Mouse (Mus musculus) 3134 (cell line): ENCODE data around the gene Mpped2.

Experiments
- DNase-seq: peaks from one replicate; pipeline ENCODE4 v3.0.0-alpha.2; 2011; ENCODE audit warnings: low spot score; ENCODE audit not compliant: insufficient read length; ENCODE audit errors: extremely low read depth

Mpped2 gene

GRCm38 (mm10) chr2:106695734-106696022 is 2.6 kb downstream of the Mpped2 start:
- DNase-seq: no peak

- DNase-seq: no peak
Measured at GRCm38 (mm10) chr2:106696372-106696771, 3.3 kb downstream of the Mpped2 start.

GRCm38 (mm10) chr2:106705664-106706063 is 12.6 kb downstream of the Mpped2 start:
- DNase-seq: no peak

GRCm38 (mm10) chr2:106707136-106707535 is 14.1 kb downstream of the Mpped2 start:
- no peak for DNase-seq

DNA sequence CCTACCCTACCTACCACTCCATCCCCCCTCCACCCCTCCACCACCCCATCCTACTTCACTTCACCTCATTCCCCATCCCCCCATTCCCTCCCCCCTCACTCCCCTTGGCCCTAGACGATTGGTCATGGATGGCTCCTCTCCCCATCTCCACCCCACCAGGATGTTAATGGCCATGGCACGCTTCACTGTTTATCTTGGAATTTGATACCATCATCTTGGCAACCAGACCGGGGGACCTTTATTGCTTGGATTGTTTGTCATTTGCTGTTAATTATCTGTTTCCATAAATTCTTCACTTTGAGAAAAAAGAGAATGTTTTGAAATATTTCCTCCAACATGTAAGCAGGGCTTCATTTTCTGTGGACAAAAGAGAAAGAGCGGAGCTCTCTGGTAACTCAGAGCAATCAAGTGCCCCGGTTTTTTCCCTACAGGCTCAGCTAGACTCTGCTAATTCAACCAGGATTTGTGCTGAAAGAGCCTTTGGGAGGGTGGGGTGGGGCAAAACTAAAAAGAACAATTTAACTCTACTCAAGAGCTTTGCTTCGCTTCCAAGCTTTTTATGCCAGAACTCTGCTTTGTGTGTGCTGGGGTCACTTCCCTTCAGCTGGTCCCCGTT is 17.9 kb downstream of the Mpped2 start:
- no peak for DNase-seq

GRCm38 (mm10) chr2:106711506-106711905 is 18.4 kb downstream of the Mpped2 start:
- DNase-seq: no peak

DNA sequence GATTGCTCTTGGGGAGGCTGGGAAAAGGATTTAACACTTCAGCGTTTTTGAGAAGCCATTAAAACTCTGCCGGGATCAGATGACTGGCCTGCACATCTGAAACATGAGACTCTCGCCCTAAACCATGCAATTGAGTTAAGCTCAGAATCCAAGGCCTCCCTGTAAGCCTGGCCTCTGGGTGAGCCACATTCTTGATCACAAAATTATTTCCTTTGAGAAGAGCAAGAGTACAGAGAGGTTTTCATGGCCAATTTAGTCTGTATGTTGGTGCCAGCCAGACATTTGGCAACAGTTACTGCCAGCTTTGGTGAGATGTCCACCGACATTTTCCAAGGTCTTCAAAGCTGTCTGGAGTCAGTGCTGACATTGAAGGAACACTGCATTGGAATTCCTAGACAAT is 20.1 kb downstream of the Mpped2 start:
- DNase-seq: no peak

DNA sequence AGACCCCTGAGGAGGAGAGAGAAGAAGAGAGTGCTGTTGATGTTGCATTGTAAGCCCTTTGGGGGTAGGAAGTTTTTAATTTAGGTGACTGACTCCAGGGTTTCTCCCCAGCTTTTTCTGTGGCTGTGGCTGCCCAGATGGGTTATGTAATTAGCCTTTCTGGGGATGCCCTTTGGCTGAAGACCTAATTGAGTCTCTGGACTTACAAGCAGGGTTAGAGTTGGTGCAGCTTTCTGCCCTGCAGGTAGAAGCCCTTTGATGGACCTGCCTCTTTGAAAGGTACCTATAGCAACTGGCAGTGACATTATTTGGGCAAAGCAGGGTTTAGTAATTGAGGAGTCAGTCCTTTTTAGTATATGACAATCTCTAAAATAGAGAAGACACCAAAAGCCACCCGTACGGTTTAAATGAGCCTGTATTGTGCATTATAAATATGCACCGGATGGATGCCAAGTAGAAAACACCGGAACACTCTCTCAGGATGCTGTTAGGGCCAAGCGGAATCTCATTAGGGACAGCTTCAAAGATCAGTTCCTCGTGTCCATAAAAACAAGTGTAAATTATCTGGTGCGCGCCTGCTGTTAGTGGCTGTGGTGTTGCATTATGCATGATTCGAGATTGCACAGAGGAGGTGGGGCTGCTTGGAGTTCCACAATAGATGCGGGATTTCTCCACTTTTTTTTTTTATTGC is 22.8 kb downstream of the Mpped2 start:
- DNase-seq: no peak

DNA sequence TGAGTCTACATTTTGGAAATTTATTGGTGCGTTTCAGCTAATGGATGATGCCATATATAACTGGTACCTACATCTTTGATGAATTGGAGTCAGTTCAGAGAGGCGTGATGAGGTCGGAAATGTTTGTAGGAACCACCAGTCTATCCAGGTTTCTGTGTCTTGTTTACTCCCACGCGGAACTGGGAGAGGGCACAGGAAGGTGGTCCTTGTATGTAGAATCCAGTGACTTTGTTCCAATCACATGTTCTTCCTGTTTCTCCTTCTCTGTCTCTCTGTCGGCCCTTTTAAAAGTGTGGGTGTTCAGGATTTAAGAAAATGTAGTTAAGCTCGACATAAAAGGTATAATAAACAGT is 23.3 kb downstream of the Mpped2 start:
- no peak for DNase-seq

GRCm38 (mm10) chr2:106718888-106719287 is 25.8 kb downstream of the Mpped2 start:
- no peak for DNase-seq

- DNase-seq: no peak
Measured at GRCm38 (mm10) chr2:106719434-106719833, 26.4 kb downstream of the Mpped2 start.

DNA sequence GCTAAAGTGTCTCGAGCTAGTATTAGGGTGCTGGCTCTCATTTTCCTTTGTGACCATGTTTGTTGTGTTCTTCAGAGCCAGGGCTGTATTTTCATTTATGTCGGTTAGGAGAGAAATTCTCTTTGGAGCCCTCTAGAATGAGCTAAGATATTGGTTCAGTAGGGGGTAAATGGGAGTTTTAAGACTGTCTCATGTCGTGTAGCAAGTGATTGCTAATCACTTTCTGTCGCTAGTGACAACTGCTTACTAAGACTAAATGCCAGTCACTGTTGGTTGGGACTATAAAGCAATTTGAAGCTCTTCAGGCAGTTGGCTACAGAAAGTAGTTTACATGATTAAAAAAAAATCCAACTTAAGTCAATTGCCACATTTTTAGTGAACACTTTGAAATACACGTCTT is 27.6 kb downstream of the Mpped2 start:
- DNase-seq: no peak

DNA sequence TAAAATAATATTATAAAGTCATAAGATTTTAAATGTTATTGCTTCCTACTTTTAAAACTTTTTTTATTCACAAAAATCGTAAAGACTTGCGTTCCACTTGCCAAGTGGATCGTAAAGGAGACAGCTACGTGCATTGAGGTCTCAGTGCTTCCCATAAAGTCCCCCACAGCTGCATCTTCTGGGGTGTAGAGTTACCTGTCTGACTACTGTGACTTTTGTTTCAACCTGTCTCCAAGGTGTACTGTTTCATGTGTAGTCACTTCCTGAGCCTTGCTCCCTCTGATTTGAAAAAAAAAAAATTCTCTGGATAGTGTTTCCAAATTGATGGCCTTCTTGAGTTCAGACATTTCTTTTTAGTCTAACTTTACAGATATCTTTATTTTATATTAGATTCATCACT is 29.0 kb downstream of the Mpped2 start:
- no peak for DNase-seq

DNA sequence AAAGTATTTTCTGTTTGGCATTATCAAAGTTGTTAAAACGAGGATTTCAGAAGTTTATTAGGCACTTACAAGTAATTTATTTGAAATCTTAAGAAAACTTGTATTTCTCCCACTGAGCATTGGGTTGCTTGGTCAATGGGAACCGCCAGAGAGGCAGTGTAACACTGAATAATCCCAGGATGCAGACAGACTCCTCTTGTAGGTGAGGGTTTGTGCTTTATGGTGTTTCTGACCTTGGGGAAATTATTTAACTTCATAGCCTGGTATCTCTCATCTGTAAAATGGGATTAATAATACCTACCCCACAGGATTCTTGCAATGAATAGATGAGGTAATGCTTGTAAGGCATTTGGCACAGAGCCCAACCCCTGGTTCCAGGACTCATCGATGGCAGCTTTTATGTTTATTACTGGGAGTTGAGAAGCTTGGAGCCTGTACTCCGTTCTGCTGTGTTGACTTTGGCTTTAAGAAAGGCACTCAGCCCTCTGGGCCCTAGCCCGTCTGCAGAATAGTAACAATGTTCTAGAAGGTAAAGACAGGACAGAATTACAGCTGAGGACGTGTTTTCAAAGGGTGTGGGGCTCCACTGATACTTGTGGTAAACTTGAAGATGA is 37.0 kb downstream of the Mpped2 start:
- no peak for DNase-seq

DNA sequence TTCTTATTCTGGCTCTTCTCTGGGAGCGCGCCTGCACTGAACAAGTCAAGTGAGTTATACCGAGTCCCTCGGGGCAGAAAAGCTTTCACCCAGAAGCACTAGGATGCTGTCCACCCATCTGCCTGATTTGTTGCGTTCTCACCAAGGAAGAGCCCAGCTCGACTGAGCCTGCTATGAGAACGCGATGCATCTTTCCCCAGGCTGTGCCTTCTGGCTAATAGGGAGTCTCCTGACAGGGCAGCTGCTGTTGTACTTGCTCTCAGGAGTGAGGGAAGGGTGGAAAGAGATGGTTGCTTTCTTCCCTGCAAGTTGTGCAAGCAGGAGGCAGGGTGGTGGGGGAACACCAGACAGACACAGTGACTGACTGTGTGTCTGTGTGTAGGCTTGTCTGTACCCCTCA is 37.5 kb downstream of the Mpped2 start:
- DNase-seq: no peak

DNA sequence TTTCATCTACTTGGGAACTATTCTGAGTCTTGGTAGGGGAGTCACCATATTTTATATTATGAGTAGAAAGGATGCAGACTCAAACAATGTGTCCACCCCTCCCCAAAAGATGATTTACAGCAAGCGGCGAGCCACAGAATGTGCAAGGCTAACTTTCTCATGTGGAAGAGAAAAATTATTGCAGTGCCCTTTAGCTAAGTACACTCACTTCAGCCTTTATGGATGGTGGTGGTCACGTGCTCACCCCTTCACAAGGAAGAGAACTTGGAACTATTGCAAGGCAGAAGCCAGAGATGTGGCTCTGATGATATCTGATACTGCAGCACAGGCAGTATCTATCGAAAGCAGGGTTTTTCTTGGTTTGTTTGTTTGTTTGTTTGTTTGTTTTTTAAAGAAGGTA is 38.4 kb downstream of the Mpped2 start:
- DNase-seq: no peak

DNA sequence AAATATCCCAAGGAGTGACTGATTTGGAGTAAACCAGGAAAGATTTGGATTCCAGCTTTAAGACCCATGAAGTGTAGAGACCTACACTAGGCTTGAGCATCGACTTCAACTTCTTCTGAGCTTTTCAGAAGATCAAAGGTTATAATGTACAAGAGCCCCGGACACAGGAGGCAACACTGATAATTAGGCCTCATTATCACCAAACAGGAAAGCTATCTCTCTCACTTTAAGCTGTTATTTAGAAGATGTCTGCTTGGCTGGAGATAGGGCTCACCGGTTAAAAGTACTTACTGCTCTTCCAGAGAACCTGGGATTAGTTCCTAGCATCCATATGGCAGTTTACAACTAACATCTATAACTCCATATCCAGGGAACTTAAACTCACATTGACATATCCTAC is 39.1 kb downstream of the Mpped2 start:
- DNase-seq: no peak

DNA sequence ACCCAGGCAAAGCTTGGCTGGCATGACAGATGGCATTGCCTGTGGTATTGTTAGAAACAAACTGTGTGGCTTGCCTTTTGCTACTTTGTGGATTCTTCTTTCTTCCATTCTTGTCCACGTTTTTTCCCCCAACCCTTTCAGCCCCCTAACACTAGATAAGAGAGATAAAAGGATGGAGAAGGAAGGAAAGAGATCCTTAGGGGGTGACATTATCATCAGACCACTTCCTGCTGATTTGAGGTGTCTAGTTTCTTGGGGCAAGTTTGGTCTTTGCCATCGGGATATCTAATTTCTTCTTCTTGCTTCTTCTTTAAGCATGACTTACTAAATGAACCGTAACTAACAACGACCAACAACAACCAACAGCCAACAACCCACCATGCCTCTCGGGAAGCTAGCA is 40.3 kb downstream of the Mpped2 start:
- no peak for DNase-seq

- no peak for DNase-seq
Measured at GRCm38 (mm10) chr2:106734004-106734403, 40.9 kb downstream of the Mpped2 start.

DNA sequence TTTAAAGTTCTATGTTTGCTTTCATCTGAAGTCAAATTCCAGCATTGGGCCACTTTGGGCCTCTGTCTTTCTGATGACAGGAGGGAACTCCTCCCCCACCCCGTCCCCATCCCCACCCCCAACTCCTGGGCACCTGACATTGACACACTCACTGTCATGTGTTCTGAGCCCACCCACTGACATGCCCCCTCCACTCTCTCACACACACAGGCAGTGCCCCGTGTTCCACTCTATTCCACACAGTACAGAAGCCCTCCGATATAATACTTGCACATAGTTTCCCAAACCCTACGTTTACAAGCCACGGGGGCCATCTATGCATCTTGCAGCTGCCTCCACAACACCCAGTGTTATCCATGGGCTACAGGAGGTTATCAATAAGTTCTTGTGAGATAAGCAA is 42.1 kb downstream of the Mpped2 start:
- no peak for DNase-seq

- DNase-seq: no peak
Measured at GRCm38 (mm10) chr2:106735792-106736359, 42.8 kb downstream of the Mpped2 start.

GRCm38 (mm10) chr2:106738951-106739350 is 45.9 kb downstream of the Mpped2 start:
- DNase-seq: no peak
